Mouse (Mus musculus) MEL-GATA-1-ER (cell line): ENCODE results near the gene Zfp709.
"Not testable (repeated sequence)": the region's sequence is repeated elsewhere in the genome, so short reads cannot be mapped to it uniquely, and the experiment has no call there.

Source experiments
- DNase-seq: peaks from one replicate; pipeline ENCODE4 v3.0.0-alpha.2; 2012; ENCODE audit warnings: low read depth; ENCODE audit errors: extremely low read depth

Zfp709 gene

GRCm38 (mm10) chr8:71925791-71926190, 44.0 kb downstream of the Zfp709 start:
- no peak for DNase-seq

- DNase-seq, result no peak
Observed at GRCm38 (mm10) chr8:71926551-71926950, 44.7 kb downstream of the Zfp709 start.

DNA sequence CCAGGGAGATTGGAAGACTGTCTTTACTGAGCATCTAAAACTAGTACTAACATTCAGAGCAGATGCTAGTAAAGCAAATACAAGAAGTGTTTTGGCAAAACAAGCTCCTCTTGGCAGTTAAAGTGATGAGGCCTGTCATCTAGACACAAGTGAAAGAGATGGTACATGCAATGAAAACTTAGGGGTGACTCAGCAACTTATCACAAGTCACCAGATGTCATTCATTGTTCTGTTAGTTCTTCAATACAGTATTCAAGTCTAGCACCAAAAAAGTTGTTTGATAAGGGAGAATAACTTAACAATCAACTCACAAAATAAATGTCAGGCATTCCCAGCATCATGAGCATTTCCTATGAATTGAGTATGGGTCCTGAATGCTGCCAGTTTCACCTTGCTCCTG, 46.0 kb downstream of the Zfp709 start:
- peak; percentile 81 for DNase-seq

- not testable (repeated sequence) for DNase-seq
Observed at GRCm38 (mm10) chr8:71938037-71938436, 56.2 kb downstream of the Zfp709 start.

- DNase-seq, result peak; percentile 63
Observed at GRCm38 (mm10) chr8:71940293-71941208, 58.7 kb downstream of the Zfp709 start.

- no peak for DNase-seq
Observed at GRCm38 (mm10) chr8:71941776-71942175, 60.0 kb downstream of the Zfp709 start.
